Mouse (Mus musculus): ENCODE data around the gene Fbxl8.

GRCm38 (mm10) chr8:105281821-105282220, 17.4 kb downstream of the Fbxl8 start:
- TF ChIP-seq GATA1 (IDR thresholded peaks at IDR 0.05; ENCODE audit: borderline replicate concordance, low read length), result no peak
- no peak for TF ChIP-seq FLI1 (IDR thresholded peaks at IDR 0.05; ENCODE audit: low read length)

Measured in megakaryocyte, embryonic 14.5 days (primary cell).